Mouse (Mus musculus): Measurements from ENCODE around the gene Larp6.

- TF ChIP-seq RCOR1 (IDR thresholded peaks at IDR 0.05; ENCODE audit: low read depth, low read length) = no peak
- TF ChIP-seq E2F4 (IDR thresholded peaks at IDR 0.05; ENCODE audit: borderline replicate concordance, low read depth, low read length) = no peak
Observed at GRCm38 (mm10) chr9:60696271-60696985, 16.4 kb upstream of the Larp6 start.
